Mouse (Mus musculus): ENCODE data around the gene Zfp46. TPM values are rescaled to one million over a fixed set of nuclear protein-coding genes. Genes with fewer than 3 reads are reported as not detected.

Gene Zfp46
- polyA plus RNA-seq, 1 experiment from 2014 or later, result 23.9 TPM

DNA sequence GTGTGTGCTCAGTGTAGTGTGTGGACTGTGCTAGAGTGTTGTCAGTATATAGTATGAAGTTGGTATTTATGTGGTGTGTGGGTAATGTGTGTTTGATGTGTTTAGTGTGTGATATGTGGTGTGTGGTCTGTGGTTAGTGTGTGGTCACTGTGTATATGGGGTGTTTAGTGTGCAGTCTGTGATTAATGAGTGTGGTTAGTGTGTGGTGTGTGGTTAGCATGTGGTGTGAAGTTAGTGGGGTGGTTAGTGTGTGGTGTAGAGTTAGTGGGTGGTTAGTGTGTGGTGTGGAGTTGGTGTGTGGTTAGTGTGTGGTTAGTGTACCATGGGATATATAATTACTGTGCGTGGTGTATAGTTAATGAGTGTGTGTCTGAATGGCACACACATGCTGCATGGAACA is 15.6 kb upstream of the Zfp46 start:
- ATAC-seq (ENCODE audit: borderline replicate concordance, extremely low read depth, low FRiP score, low TSS enrichment), result no peak
- Histone ChIP-seq H3K27ac (no peak overlapping the region), H3K9ac (no peak overlapping the region), H3K4me1 (no peaks in the 10 kb centered on the region), H3K27me3 (no peaks in the 10 kb centered on the region), H3K36me3 (no peaks in the 10 kb centered on the region), H3K4me2 (no peak overlapping the region), H3K4me3 (no peak overlapping the region), H3K9me3 (peaks cover 8% of the 10 kb centered on the region; the same call in 1 of the 2 replicates)
- WGBS, result 91% methylated on average over 1 of the region's 1 CpGs

DNA sequence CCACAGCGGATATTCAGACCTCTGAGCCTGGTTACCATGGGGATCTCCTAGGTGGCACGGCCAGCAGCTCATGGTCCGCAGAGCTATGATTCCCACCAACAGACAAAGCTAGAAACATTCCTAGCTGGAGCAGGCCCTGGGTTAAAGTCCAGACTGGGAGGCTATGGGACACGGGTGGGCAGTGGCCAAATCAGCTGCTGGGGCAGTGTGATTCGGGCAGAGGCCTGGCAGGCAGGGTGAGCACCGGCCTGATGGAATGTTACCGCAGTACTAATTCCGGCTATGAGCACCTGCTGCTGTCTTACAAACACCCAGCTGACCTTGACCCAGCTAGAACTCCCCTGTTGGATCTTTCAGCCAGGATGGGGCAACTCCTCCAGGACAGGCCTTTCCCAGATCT is 13.8 kb upstream of the Zfp46 start:
- H3K36me3 ChIP-seq, result no peaks in the 10 kb centered on the region
- no peak overlapping the region for H3K9ac ChIP-seq
- H3K9me3 ChIP-seq, result peaks cover 8% of the 10 kb centered on the region; the same call in 1 of the 2 replicates
- no peak overlapping the region for H3K4me2 ChIP-seq
- H3K4me3 ChIP-seq, result no peak overlapping the region
- H3K4me1 ChIP-seq, result no peaks in the 10 kb centered on the region
- 83% methylated on average over 8 of the region's 8 CpGs for WGBS
- ATAC-seq (ENCODE audit: borderline replicate concordance, extremely low read depth, low FRiP score, low TSS enrichment), result no peak
- no peaks in the 10 kb centered on the region for H3K27me3 ChIP-seq
- H3K27ac ChIP-seq, result no peak overlapping the region

DNA sequence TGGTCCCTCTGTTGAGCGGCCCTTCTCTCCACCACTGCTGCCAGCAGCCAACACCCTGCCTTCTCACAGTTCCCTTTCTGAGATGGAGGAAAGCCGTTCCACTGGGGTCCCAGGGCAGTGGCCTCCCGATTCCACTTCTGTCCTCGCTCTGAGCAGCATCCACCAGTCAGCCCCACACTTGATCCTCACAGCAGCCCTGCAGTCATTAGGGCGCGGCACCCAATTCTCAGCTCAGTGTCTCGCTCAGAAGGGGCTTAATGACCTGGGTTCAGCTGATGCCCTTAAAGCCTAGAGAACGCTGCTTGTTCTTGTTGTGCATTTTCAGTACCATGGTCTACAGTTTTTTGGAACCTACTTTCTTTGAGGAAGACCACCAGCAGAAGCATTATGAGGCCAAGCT is 3.4 kb upstream of the Zfp46 start:
- H3K27me3 ChIP-seq, result no peaks in the 10 kb centered on the region
- no peaks in the 10 kb centered on the region for H3K9me3 ChIP-seq
- ATAC-seq (ENCODE audit: borderline replicate concordance, extremely low read depth, low FRiP score, low TSS enrichment), result no peak
- H3K9ac ChIP-seq, result no peak overlapping the region
- H3K27ac ChIP-seq, result no peak overlapping the region
- H3K4me2 ChIP-seq, result no peak overlapping the region
- no peak overlapping the region for H3K4me3 ChIP-seq
- H3K4me1 ChIP-seq, result peaks cover 32% of the 10 kb centered on the region
- H3K36me3 ChIP-seq, result no peaks in the 10 kb centered on the region
- 80% methylated on average over 8 of the region's 8 CpGs for WGBS

DNA sequence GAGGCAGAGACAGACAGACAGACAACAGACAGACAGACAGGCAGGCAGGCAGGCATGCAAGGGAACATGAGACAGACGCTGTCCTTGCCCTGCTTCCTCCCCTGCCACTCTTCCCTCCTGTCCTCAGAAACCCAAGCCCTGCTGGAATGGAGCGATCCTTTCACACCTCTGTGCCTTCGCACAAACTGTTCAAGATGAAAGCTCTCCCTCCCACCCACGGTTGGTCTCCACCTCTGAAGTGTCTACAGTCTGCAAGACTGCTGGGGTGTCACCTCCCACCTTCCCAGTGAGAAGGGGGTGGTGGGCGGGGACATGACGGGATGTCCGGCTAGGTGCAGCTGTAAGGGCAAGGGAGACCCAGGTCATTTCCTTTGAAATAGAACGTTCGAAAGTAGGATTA is 2.9 kb upstream of the Zfp46 start:
- Histone ChIP-seq H3K27me3 (no peaks in the 10 kb centered on the region), H3K4me3 (no peak overlapping the region), H3K9me3 (no peaks in the 10 kb centered on the region), H3K36me3 (no peaks in the 10 kb centered on the region), H3K27ac (no peak overlapping the region), H3K9ac (no peak overlapping the region), H3K4me1 (peaks cover 34% of the 10 kb centered on the region), H3K4me2 (no peak overlapping the region)
- no peak for ATAC-seq (ENCODE audit: borderline replicate concordance, extremely low read depth, low FRiP score, low TSS enrichment)
- WGBS, result 50% methylated on average over 9 of the region's 9 CpGs

DNA sequence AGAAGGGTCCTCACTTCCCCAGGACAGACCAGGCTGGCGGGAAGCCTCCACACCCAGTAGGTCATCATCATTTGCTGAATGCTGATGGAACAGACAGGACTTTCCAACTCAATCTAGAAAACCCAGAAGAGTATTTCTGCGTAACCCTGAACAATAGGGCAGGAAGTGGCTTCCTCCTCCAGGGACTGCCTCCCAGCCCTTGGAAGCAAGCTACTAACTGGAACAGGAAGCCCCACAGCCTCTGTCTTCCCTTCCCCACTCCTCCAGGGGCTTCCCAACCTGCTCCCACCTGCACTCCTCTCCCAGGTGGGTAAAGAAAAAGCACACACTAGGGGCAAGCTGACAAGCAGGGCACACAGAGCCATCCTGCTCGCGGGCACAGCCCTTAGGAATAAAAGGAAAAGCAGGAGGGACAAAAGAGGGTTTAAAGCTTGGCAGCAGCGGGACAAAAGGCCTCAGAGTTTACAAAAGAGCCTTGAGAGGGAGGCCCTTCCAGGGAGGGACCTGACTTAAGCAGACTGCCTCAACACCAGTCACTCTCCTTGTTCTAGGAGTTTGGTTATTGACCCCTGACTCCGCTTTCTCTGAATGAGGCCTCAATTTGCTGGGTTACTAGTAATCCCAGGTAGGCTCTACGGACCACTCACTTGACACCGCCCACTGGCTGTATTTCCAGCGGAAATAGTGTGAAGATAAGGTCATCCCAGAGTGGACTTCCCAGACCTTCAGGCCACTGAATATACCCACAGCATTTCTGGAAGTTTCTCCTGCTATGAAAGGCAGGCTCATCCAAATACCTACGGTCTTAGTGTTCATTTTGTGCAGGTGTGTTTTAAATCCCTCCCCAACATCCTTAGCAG is 1.6 kb upstream of the Zfp46 start:
- WGBS, result 38% methylated on average over 10 of the region's 10 CpGs
- peak overlapping the region; percentile 19; the same call in 1 of the 2 replicates for H3K4me2 ChIP-seq
- H3K27ac ChIP-seq, result peak overlapping the region; percentile 95

DNA sequence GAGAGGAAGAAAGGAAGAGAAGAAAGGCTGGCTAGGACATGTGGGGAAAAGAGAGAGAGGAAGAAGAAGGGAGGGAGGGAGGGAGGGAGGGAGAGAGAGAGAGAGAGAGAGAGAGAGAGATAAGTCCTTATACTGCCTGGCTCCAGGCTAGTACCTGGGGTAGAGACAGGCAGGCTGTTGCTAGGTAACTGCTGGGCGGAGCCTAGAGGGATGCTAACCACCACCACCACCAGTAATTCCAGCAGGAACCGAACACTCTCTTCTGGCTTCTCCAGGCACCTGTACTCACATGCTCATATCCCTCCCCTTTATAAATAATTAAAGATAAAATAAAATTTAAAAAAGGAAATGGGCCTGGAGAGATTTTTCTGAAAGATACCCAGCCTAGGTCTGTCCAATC is 700 bp upstream of the Zfp46 start:
- no peak for ATAC-seq (ENCODE audit: borderline replicate concordance, extremely low read depth, low FRiP score, low TSS enrichment)
- Histone ChIP-seq H3K9ac (no peak overlapping the region), H3K27me3 (no peaks in the 10 kb centered on the region), H3K4me2 (peak overlapping the region; percentile 74), H3K36me3 (peaks cover 17% of the 10 kb centered on the region), H3K27ac (peak overlapping the region; percentile 95), H3K9me3 (no peaks in the 10 kb centered on the region), H3K4me1 (peaks cover 44% of the 10 kb centered on the region), H3K4me3 (no peak overlapping the region)
- WGBS, result 30% methylated on average over 2 of the region's 2 CpGs

More for the DNA sequence above, 1.6 kb upstream of the Zfp46 start:
- H3K9ac ChIP-seq, result peak overlapping the region; percentile 32; the same call in 1 of the 2 replicates
- H3K4me3 ChIP-seq, result no peak overlapping the region
- peaks cover 44% of the 10 kb centered on the region for H3K4me1 ChIP-seq
- no peak for ATAC-seq (ENCODE audit: borderline replicate concordance, extremely low read depth, low FRiP score, low TSS enrichment)
- H3K27me3 ChIP-seq, result no peaks in the 10 kb centered on the region
- H3K9me3 ChIP-seq, result no peaks in the 10 kb centered on the region
- peaks cover 8% of the 10 kb centered on the region for H3K36me3 ChIP-seq

DNA sequence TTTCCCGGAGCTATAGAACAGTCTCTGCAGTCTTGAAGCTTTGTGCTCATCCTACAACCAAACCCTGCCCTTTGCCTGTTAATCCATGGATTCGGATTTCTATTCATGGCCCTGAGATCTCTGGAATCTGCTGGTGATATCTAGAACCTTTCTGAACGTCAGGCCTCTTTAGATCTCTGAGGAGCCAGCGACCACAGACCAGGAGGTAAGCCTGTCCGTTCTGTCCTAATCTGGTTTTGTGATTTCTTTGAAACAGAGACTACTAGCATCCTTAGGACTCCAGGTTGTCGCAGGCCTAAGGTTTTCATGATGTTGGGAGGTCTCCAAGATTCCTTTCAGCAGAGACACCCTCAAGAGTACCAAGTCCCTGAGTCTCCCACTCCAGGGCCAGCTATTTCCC is 408 bp downstream of the Zfp46 start:
- peak overlapping the region; percentile 95 for H3K27ac ChIP-seq
- peaks cover 28% of the 10 kb centered on the region for H3K36me3 ChIP-seq
- H3K27me3 ChIP-seq, result no peaks in the 10 kb centered on the region
- WGBS, result 14% methylated on average over 6 of the region's 6 CpGs
- no peaks in the 10 kb centered on the region for H3K9me3 ChIP-seq
- peak overlapping the region; percentile 74 for H3K4me2 ChIP-seq
- peak overlapping the region; percentile 31 for H3K9ac ChIP-seq
- H3K4me1 ChIP-seq, result peaks cover 44% of the 10 kb centered on the region
- H3K4me3 ChIP-seq, result peak overlapping the region; percentile 71
- ATAC-seq (ENCODE audit: borderline replicate concordance, extremely low read depth, low FRiP score, low TSS enrichment), result no peak; the same call in none of the 2 replicates

DNA sequence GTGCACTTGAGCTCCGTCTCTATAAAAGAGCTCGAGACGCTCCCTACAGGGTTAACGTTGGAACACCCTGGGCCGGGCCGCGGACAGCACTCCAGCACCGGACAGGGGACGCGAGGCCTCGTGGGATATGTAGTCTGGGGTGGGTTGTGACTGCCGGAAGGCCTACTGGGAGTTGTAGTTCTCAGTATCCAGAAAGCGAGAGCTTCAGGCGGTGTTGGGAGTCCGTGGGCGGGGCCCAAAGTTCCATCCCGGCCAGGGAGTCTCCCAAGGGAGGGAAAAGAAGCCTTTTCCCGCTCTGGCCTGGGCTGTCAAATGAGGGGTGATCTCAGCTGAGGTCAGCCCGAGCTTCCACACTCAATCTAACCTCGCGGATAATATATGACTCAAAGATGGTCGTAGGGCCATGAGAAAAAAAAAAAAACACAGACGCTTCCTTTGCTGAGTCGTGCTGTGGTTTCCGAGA is 896 bp downstream of the Zfp46 start:
- Histone ChIP-seq H3K4me2 (peak overlapping the region; percentile 74), H3K9me3 (no peaks in the 10 kb centered on the region), H3K4me1 (peaks cover 44% of the 10 kb centered on the region), H3K9ac (peak overlapping the region; percentile 71), H3K4me3 (peak overlapping the region; percentile 71), H3K27ac (peak overlapping the region; percentile 95), H3K27me3 (no peaks in the 10 kb centered on the region), H3K36me3 (peaks cover 33% of the 10 kb centered on the region)
- ATAC-seq (ENCODE audit: borderline replicate concordance, extremely low read depth, low FRiP score, low TSS enrichment), result peak; percentile 95
- WGBS, result under 1% methylated on average over 25 of the region's 25 CpGs

DNA sequence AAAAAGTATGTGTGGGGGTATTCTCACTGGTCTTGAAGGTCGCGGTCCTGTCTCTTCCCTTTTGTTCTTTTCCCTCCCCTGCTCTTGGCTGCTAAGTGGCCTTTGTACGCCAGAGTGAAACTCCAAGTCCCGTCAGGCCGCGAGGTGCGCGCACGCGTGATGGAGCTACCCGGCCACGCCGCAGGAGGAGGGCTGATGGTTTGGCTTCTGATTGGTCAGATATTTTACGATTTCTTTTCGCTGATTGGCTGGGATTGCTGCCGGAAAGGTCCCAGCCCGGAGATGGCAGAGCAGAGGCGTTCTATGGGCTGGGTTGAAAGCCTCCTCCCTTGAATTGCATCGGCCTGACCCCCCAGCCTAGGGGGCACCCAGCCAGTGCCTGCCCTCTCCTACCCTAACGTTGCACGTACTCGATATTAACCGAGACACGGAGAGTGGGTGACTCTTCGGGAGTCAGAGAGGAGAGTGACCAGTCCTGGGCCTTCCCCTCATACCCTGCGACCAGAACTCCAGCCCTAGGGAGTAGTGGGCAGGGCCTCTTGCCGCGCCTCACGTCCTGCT is 1.4 kb downstream of the Zfp46 start:
- WGBS, result under 1% methylated on average over 29 of the region's 29 CpGs
- H3K36me3 ChIP-seq, result peaks cover 38% of the 10 kb centered on the region
- no peaks in the 10 kb centered on the region for H3K27me3 ChIP-seq
- peak overlapping the region; percentile 71 for H3K4me3 ChIP-seq
- H3K27ac ChIP-seq, result peak overlapping the region; percentile 95
- peak overlapping the region; percentile 73 for H3K9ac ChIP-seq
- H3K4me1 ChIP-seq, result peaks cover 44% of the 10 kb centered on the region
- peak; percentile 80 for ATAC-seq (ENCODE audit: borderline replicate concordance, extremely low read depth, low FRiP score, low TSS enrichment)
- H3K9me3 ChIP-seq, result no peaks in the 10 kb centered on the region
- peak overlapping the region; percentile 74 for H3K4me2 ChIP-seq

DNA sequence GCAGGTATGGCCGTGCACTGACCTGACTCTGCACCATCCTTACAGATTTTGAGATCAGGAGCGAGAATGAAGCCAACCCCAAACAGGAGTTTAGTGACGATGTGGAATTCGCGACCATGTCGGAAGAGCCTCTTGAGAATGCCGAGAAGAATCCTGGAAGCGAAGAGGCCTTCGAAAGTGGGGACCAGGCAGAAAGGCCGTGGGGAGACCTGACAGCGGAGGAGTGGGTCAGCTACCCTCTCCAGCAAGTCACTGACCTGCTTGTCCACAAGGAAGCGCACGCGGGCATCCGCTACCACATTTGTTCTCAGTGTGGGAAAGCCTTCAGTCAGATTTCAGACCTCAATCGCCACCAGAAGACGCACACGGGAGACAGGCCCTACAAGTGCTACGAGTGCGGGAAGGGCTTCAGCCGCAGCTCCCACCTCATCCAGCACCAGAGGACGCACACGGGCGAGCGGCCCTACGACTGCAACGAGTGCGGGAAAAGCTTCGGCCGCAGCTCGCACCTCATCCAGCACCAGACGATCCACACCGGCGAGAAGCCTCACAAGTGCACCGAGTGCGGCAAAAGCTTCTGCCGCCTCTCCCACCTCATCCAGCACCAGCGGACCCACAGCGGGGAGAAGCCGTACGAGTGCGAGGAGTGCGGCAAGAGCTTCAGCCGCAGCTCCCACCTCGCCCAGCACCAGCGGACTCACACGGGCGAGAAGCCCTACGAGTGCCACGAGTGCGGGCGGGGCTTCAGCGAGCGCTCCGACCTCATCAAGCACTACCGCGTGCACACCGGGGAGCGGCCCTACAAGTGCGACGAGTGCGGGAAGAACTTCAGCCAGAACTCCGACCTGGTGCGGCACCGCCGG is 5.7 kb downstream of the Zfp46 start:
- no peak overlapping the region for H3K4me3 ChIP-seq
- no peak for ATAC-seq (ENCODE audit: borderline replicate concordance, extremely low read depth, low FRiP score, low TSS enrichment)
- peaks cover 74% of the 10 kb centered on the region for H3K36me3 ChIP-seq
- H3K27ac ChIP-seq, result no peak overlapping the region
- H3K9me3 ChIP-seq, result no peaks in the 10 kb centered on the region
- WGBS, result 61% methylated on average over 66 of the region's 66 CpGs
- H3K4me1 ChIP-seq, result peaks cover 13% of the 10 kb centered on the region
- no peak overlapping the region for H3K4me2 ChIP-seq
- H3K27me3 ChIP-seq, result no peaks in the 10 kb centered on the region
- no peak overlapping the region for H3K9ac ChIP-seq

DNA sequence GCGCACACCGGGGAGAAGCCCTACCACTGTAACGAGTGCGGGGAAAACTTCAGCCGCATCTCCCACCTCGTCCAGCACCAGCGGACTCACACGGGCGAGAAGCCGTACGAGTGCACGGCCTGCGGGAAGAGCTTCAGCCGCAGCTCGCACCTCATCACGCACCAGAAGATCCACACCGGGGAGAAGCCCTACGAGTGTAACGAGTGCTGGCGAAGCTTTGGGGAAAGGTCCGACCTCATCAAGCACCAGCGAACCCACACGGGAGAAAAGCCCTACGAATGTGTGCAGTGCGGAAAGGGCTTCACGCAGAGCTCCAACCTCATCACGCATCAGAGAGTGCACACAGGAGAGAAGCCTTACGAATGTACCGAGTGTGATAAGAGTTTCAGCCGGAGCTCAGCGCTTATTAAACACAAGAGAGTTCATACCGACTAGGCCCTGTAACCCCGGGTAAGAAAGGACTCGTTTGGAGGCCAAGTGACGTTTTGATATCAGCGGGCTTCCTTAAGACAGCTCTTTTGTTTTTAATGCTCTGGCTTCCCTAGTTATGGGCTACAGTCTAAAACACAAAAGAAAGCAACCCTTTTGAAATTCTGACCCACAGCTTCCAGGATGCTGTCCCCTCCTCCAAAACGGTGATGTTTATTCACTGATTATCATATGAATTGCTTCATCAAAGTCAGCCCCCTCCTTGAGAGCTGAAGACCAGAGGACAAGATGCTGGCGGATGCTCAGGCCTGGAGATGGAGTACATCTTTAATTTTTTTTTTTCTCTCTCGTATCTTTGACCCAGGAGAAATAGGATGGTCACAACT is 6.5 kb downstream of the Zfp46 start:
- peaks cover 13% of the 10 kb centered on the region for H3K4me1 ChIP-seq
- H3K27ac ChIP-seq, result no peak overlapping the region
- WGBS, result 75% methylated on average over 39 of the region's 39 CpGs
- no peaks in the 10 kb centered on the region for H3K9me3 ChIP-seq
- no peaks in the 10 kb centered on the region for H3K27me3 ChIP-seq
- H3K9ac ChIP-seq, result no peak overlapping the region
- no peak for ATAC-seq (ENCODE audit: borderline replicate concordance, extremely low read depth, low FRiP score, low TSS enrichment)
- H3K4me2 ChIP-seq, result no peak overlapping the region
- H3K4me3 ChIP-seq, result no peak overlapping the region
- H3K36me3 ChIP-seq, result peaks cover 75% of the 10 kb centered on the region
